Mouse (Mus musculus) myocyte (in vitro differentiated cells): ENCODE data around the gene Fez1. TPM values are rescaled to one million over a fixed set of nuclear protein-coding genes. Genes with fewer than 3 reads are reported as not detected.

Source experiments
- H3K27me3 ChIP-seq: one replicate; pipeline ENCODE4 v1.6.1; 2011; ENCODE audit not compliant: control insufficient read depth, insufficient read depth, insufficient read length
- H3K36me3 ChIP-seq: one replicate; pipeline ENCODE4 v1.6.1; 2011; ENCODE audit not compliant: control insufficient read depth, insufficient read depth
- H3K4me2 ChIP-seq: one replicate; pipeline ENCODE4 v1.6.1; 2011; ENCODE audit warnings: low read depth, control low read depth
- H3K4me3 ChIP-seq: one replicate; pipeline ENCODE4 v1.5.1; 2011; ENCODE audit warnings: mild to moderate bottlenecking, control low read depth, moderate library complexity
- H3K79me2 ChIP-seq: one replicate; pipeline ENCODE4 v1.6.1; 2011; ENCODE audit not compliant: control insufficient read depth, insufficient read depth
- H3ac ChIP-seq: one replicate; pipeline ENCODE4 v1.6.1; 2011; ENCODE audit not compliant: control insufficient read depth, insufficient read length
- CEBPB ChIP-seq: IDR thresholded peaks from 2 replicates; pipeline ENCODE4 v1.6.1; 2011; ENCODE audit warnings: mild to moderate bottlenecking, moderate library complexity; ENCODE audit not compliant: poor library complexity, insufficient read depth, severe bottlenecking
- E2F4 ChIP-seq: IDR thresholded peaks from one replicate; pipeline ENCODE4 v1.6.1; 2011; ENCODE audit warnings: mild to moderate bottlenecking, control low read depth, moderate library complexity; ENCODE audit not compliant: insufficient read depth
- MAX ChIP-seq: IDR thresholded peaks from one replicate; pipeline ENCODE4 v1.6.1; 2011; ENCODE audit warnings: low read depth, mild to moderate bottlenecking, control low read depth
- MYOD1 ChIP-seq, 3 experiments: IDR thresholded peaks; one replicate each; pipeline ENCODE4 v1.6.1; 2011; ENCODE audit warnings: control low read depth in 2 of 3, low read depth in 2 of 3, mild to moderate bottlenecking in 2 of 3, moderate library complexity in 1 of 3; ENCODE audit not compliant: insufficient read length in 2 of 3, control insufficient read depth in 1 of 3
- MYOG ChIP-seq, 3 experiments: IDR thresholded peaks; one replicate each; pipeline ENCODE4 v1.6.1; 2011; ENCODE audit warnings: control low read depth in 2 of 3, low read depth in 2 of 3, mild to moderate bottlenecking in 2 of 3; ENCODE audit not compliant: insufficient read length in 2 of 3, control insufficient read depth in 1 of 3, insufficient read depth in 1 of 3
- POLR2A ChIP-seq: IDR thresholded peaks from one replicate; pipeline ENCODE4 v1.6.1; 2011; ENCODE audit warnings: low read depth, mild to moderate bottlenecking, control low read depth, moderate library complexity; ENCODE audit not compliant: insufficient read length
- POLR2AphosphoS2 ChIP-seq: IDR thresholded peaks from one replicate; pipeline ENCODE4 v1.6.1; 2011; ENCODE audit warnings: low read depth, control low read depth; ENCODE audit not compliant: insufficient read length
- REST ChIP-seq: IDR thresholded peaks from one replicate; pipeline ENCODE4 v1.6.1; 2011; ENCODE audit warnings: mild to moderate bottlenecking, control low read depth, moderate library complexity; ENCODE audit not compliant: insufficient read depth, insufficient read length
- SRF ChIP-seq: IDR thresholded peaks from one replicate; pipeline ENCODE4 v1.6.1; 2011; ENCODE audit warnings: low read depth; ENCODE audit not compliant: control insufficient read depth, insufficient read length
- TCF12 ChIP-seq: IDR thresholded peaks from one replicate; pipeline ENCODE4 v1.6.1; 2011; ENCODE audit warnings: mild to moderate bottlenecking, control low read depth; ENCODE audit not compliant: poor library complexity, insufficient read depth, severe bottlenecking
- TCF3 ChIP-seq: IDR thresholded peaks from one replicate; pipeline ENCODE4 v1.6.1; 2011; ENCODE audit warnings: low read depth, control low read depth; ENCODE audit not compliant: insufficient read length
- USF1 ChIP-seq: IDR thresholded peaks from one replicate; pipeline ENCODE4 v1.6.1; 2011; ENCODE audit warnings: low read depth, mild to moderate bottlenecking, control low read depth, moderate library complexity
- polyA plus RNA-seq: library from polyadenylated mRNA; unstranded; fragments of >200 nt; fragmentation: generic; extraction: Trizol; gene quantifications from one replicate; pipeline ENCODE4 v1.2.1, GENCODE M21; 2012; ENCODE audit warnings: missing spikeins

Gene Fez1
- polyA plus RNA-seq, 1 experiment = 2.6 TPM

DNA sequence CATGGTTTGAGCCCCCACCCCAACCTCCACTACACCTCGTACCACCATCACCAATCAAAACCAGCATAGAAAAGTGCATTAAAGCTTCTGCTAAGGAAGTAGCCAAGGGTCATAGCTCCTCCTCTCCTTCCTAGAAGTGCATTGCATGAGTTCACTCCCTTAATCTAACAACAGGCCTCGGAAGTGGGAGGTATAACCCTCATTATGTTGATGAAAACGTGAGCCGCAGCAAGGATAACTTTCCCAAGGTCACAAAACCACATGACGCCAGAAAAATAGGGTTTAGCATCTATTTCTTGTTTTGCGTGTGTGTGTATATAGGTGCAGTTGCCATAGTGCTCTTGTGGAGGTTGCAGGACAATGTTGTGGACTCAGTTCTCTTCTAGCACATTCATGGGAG is 9.7 kb downstream of the Fez1 start:
- no peak overlapping the region for H3K4me2 ChIP-seq
- peaks cover 29% of the 10 kb centered on the region for H3K27me3 ChIP-seq
- TF ChIP-seq MYOD1 (IDR thresholded peaks at IDR 0.05; ENCODE audit: control insufficient read depth in 1 of 3, insufficient read length in 2 of 3, low read depth in 2 of 3) = no peak
- no peak for TF ChIP-seq CEBPB
- TF ChIP-seq SRF = no peak
- TF ChIP-seq E2F4 = no peak
- TF ChIP-seq POLR2A = no peak
- TF ChIP-seq USF1 = no peak
- no peak for TF ChIP-seq REST
- TF ChIP-seq MAX = no peak
- no peak for TF ChIP-seq MYOG (IDR thresholded peaks at IDR 0.05; ENCODE audit: control insufficient read depth in 1 of 3, insufficient read depth in 1 of 3, insufficient read length in 2 of 3, low read depth in 2 of 3)
- no peak for TF ChIP-seq TCF3
- TF ChIP-seq TCF12 = no peak
- no peak for TF ChIP-seq POLR2AphosphoS2
- no peaks in the 10 kb centered on the region for H3K36me3 ChIP-seq
- no peak overlapping the region for H3ac ChIP-seq
- no peaks in the 10 kb centered on the region for H3K79me2 ChIP-seq
- H3K4me3 ChIP-seq = no peak overlapping the region

- Histone ChIP-seq H3K4me3 (peak overlapping the region; percentile 6), H3K4me2 (peak overlapping the region; percentile 48), H3K79me2 (no peaks in the 10 kb centered on the region), H3K36me3 (no peaks in the 10 kb centered on the region), H3ac (no peak overlapping the region), H3K27me3 (peaks cover 29% of the 10 kb centered on the region)
- no peak for TF ChIP-seq TCF3
- TF ChIP-seq POLR2A = peak; percentile 29
Observed at GRCm38 (mm10) chr9:36832529-36832928, 10.9 kb downstream of the Fez1 start.

GRCm38 (mm10) chr9:36833043-36833881 is 11.6 kb downstream of the Fez1 start:
- H3K27me3 ChIP-seq = peaks cover 29% of the 10 kb centered on the region
- no peak overlapping the region for H3ac ChIP-seq
- no peaks in the 10 kb centered on the region for H3K36me3 ChIP-seq
- H3K4me3 ChIP-seq = peak overlapping the region; percentile 6
- peak overlapping the region; percentile 48 for H3K4me2 ChIP-seq
- no peaks in the 10 kb centered on the region for H3K79me2 ChIP-seq
- TF ChIP-seq MYOG (IDR thresholded peaks at IDR 0.05; ENCODE audit: control insufficient read depth in 1 of 3, insufficient read depth in 1 of 3, insufficient read length in 2 of 3, low read depth in 2 of 3) = no peak
- no peak for TF ChIP-seq E2F4
- no peak for TF ChIP-seq TCF12
- TF ChIP-seq MYOD1 (IDR thresholded peaks at IDR 0.05; ENCODE audit: control insufficient read depth in 1 of 3, insufficient read length in 2 of 3, low read depth in 2 of 3) = no peak
- TF ChIP-seq CEBPB = no peak
- no peak for TF ChIP-seq POLR2A
- TF ChIP-seq SRF = no peak
- no peak for TF ChIP-seq USF1
- no peak for TF ChIP-seq POLR2AphosphoS2
- TF ChIP-seq TCF3 = no peak
- TF ChIP-seq REST = no peak
- TF ChIP-seq MAX = no peak

DNA sequence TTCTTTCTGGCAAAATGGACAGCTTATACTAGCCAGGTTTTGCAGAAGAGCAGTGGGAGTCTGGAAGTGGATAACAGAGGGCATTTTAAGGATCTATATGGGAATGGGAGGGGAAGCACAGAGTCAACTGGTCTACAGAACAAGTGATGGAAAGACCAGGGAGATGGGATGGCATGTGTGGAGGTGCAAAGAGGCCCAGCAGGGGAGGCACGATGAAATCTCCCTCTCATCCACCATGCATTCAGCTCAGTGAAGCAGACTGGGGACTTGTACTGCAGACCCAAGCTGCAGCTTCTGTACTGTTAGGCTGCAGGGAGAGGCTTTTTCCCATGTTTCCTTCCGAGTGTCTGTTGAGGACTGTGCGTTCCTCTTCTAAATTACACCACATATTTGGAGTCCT is 12.2 kb downstream of the Fez1 start:
- Histone ChIP-seq H3ac (no peak overlapping the region), H3K4me2 (no peak overlapping the region), H3K36me3 (no peaks in the 10 kb centered on the region), H3K4me3 (peak overlapping the region; percentile 6), H3K27me3 (peaks cover 29% of the 10 kb centered on the region), H3K79me2 (no peaks in the 10 kb centered on the region)
- TF ChIP-seq E2F4 (no peak), TCF3 (no peak), MYOG (IDR thresholded peaks at IDR 0.05; ENCODE audit: control insufficient read depth in 1 of 3, insufficient read depth in 1 of 3, insufficient read length in 2 of 3, low read depth in 2 of 3) (no peak), POLR2A (no peak), SRF (no peak), CEBPB (no peak), MAX (no peak), USF1 (no peak), TCF12 (no peak), POLR2AphosphoS2 (no peak), REST (no peak)

GRCm38 (mm10) chr9:36846346-36846745 is 24.7 kb downstream of the Fez1 start:
- Histone ChIP-seq H3K79me2 (no peaks in the 10 kb centered on the region), H3K36me3 (no peaks in the 10 kb centered on the region), H3K4me2 (no peak overlapping the region), H3K27me3 (no peaks in the 10 kb centered on the region), H3ac (no peak overlapping the region), H3K4me3 (no peak overlapping the region)
- TF ChIP-seq TCF12 = no peak
- TF ChIP-seq MYOD1 (IDR thresholded peaks at IDR 0.05; ENCODE audit: control insufficient read depth in 1 of 3, insufficient read length in 2 of 3, low read depth in 2 of 3) = no peak
